Mouse (Mus musculus) forebrain, postnatal 0 days (tissue): ENCODE data around the gene Gsg1. TPM values are rescaled to one million over a fixed set of nuclear protein-coding genes. Genes with fewer than 3 reads are reported as not detected.

Source experiments
- ATAC-seq: fragments of 200-750 bp; cut with Nextera tagmentation; 2 replicates; pipeline ENCODE4 v1.8.0; 2017; ENCODE audit warnings: mild to moderate bottlenecking, moderate library complexity
- DNase-seq: peaks from one replicate; pipeline ENCODE4 v3.0.0-alpha.2; 2015
- H3K27ac ChIP-seq: fragments of 300-500 bp; sonication (generic); 2 replicates; pipeline ENCODE4 v1.5.1; 2014; ENCODE audit warnings: low read depth, mild to moderate bottlenecking, antibody characterized with exemption, low read length, moderate library complexity, mixed read lengths
- H3K27me3 ChIP-seq: fragments of 300-500 bp; sonication (generic); 2 replicates; pipeline ENCODE4 v1.6.1; 2014; ENCODE audit warnings: mild to moderate bottlenecking, low read length, mixed read lengths; ENCODE audit not compliant: insufficient read depth
- H3K36me3 ChIP-seq: fragments of 300-500 bp; sonication (generic); 2 replicates; pipeline ENCODE4 v1.6.1; 2014; ENCODE audit warnings: mild to moderate bottlenecking, moderate library complexity; ENCODE audit not compliant: insufficient read depth
- H3K4me1 ChIP-seq: fragments of 300-500 bp; sonication (generic); 2 replicates; pipeline ENCODE4 v1.6.1; 2014; ENCODE audit warnings: antibody characterized with exemption; ENCODE audit not compliant: insufficient read depth
- H3K4me2 ChIP-seq: fragments of 300-500 bp; sonication (generic); 2 replicates; pipeline ENCODE4 v1.6.1; 2014; ENCODE audit warnings: low read depth, mild to moderate bottlenecking, moderate library complexity
- H3K4me3 ChIP-seq: fragments of 300-500 bp; sonication (generic); 2 replicates; pipeline ENCODE4 v1.5.1; 2014; ENCODE audit warnings: low read depth, low read length, mixed read lengths
- H3K9ac ChIP-seq: fragments of 300-500 bp; sonication (generic); 2 replicates; pipeline ENCODE4 v1.6.1; 2014; ENCODE audit warnings: mild to moderate bottlenecking
- H3K9me3 ChIP-seq: fragments of 300-500 bp; sonication (generic); 2 replicates; pipeline ENCODE4 v1.6.1; 2016; ENCODE audit warnings: low read length
- CTCF ChIP-seq: sonication (generic); IDR thresholded peaks from 2 replicates; pipeline ENCODE4 v1.5.1; 2016; ENCODE audit warnings: antibody characterized with exemption, control low read depth, low read depth
- WGBS: fragments of 180-500 bp; shearing (Covaris S2); extraction: QIAGEN DNeasy Blood & Tissue Kit; methylation state at CpG from one replicate; pipeline ENCODE4 v1.1.7; 2014; 5-methylcytosine and 5-hydroxymethylcytosine counted together
- polyA plus RNA-seq: library from polyadenylated mRNA; unstranded; fragments of >200 nt; fragmentation: Nextera tagmentation; extraction: Ambion mirVana; gene quantifications from 2 replicates; pipeline ENCODE4 v1.2.1, GENCODE M21; 2015
- total RNA-seq: library from RNA; depleted of rRNA; stranded (reverse); fragments of >200 nt; gene quantifications from 2 replicates; pipeline ENCODE4 v1.2.3, GENCODE M21; 2014

Gsg1 gene
- total and polyA plus RNA-seq, 2 experiments from 2014 or later = 0.19 to 0.46 TPM

DNA sequence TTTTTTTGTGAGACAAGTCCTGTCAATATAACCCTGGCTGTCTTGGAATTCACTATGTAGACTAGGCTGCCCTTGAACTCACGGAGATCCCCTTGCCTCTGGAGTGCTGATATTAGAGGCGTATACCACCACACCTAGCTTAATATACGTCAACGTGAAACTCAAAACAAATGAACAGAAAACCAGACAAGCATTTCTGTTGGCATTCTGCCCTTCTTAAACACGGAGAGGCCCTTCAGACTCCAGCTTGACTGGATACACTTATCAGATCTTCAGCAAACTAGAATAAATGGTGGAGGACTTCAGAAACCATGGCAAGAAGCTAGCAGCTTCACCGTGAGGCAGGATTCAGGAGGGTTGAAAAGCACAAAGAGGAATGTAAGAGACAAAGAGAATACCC is 40.0 kb upstream of the Gsg1 start:
- H3K9ac ChIP-seq = no peak overlapping the region
- no peak overlapping the region for H3K27ac ChIP-seq
- H3K36me3 ChIP-seq = no peaks in the 10 kb centered on the region
- no peaks in the 10 kb centered on the region for H3K9me3 ChIP-seq
- H3K4me2 ChIP-seq = no peak overlapping the region
- no peak overlapping the region for H3K4me3 ChIP-seq
- ATAC-seq (no peak), DNase-seq (no peak)
- TF ChIP-seq CTCF = no peak
- no peaks in the 10 kb centered on the region for H3K27me3 ChIP-seq
- H3K4me1 ChIP-seq = peaks cover 8% of the 10 kb centered on the region
- 81% methylated on average over 6 of the region's 6 CpGs for WGBS

DNA sequence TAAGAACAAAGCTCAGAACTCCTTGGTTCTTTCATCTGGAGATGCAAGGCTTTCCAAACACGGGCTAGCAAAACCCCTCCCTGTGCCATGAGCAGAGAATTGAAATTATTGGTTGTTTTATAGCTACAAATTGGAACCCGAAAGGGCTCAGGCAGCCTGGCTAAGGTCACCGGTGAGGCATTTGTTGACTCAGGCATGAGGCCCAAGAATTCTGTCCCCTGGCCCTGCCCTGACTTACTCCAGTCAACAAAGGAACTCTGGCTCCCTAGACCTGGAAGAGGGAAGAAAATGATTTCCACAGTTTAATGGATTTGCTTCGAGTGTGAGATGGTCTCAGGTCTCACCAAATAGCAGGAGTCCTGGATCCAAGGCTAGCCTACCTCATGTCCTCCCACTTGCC is 38.2 kb upstream of the Gsg1 start:
- no peak for TF ChIP-seq CTCF
- WGBS = 77% methylated on average over 4 of the region's 4 CpGs
- no peaks in the 10 kb centered on the region for H3K27me3 ChIP-seq

DNA sequence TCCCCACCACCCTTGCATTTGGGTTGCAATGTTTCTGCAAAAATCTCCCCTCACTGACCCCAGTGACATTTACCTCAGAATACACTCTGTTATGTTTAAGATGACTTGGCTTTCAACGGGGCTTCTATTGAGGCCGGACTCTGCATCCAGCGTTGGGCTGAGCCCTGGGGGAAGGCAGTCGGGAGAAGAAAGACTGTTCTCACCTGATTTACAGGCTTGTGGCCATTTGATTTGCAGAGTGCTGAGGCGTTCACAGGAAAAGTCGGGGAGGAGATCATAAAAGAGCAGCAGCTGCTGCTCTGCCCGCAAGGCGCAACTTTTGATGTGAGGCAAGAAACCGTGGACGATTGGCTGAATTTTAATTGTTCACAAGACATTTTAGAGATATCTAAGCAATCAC is 25.7 kb upstream of the Gsg1 start:
- Histone ChIP-seq H3K27me3 (no peaks in the 10 kb centered on the region), H3K9me3 (no peaks in the 10 kb centered on the region), H3K36me3 (no peaks in the 10 kb centered on the region), H3K9ac (no peak overlapping the region), H3K4me3 (no peak overlapping the region), H3K4me2 (no peak overlapping the region), H3K4me1 (no peaks in the 10 kb centered on the region), H3K27ac (no peak overlapping the region)
- DNase-seq (no peak), ATAC-seq (no peak)
- no peak for TF ChIP-seq CTCF
- WGBS = 52% methylated on average over 10 of the region's 10 CpGs

More for the DNA sequence above, 38.2 kb upstream of the Gsg1 start:
- no peak for DNase-seq
- Histone ChIP-seq H3K4me3 (no peak overlapping the region), H3K9me3 (no peaks in the 10 kb centered on the region), H3K4me2 (no peak overlapping the region), H3K27ac (no peak overlapping the region), H3K9ac (no peak overlapping the region), H3K4me1 (peaks cover 8% of the 10 kb centered on the region), H3K36me3 (no peaks in the 10 kb centered on the region)
- ATAC-seq = no peak

- no peak; the same call in 1 of the 2 replicates for ATAC-seq
- Histone ChIP-seq H3K4me3 (no peak overlapping the region), H3K27me3 (no peaks in the 10 kb centered on the region), H3K4me2 (no peak overlapping the region), H3K9ac (no peak overlapping the region), H3K4me1 (no peaks in the 10 kb centered on the region), H3K27ac (no peak overlapping the region), H3K9me3 (no peaks in the 10 kb centered on the region), H3K36me3 (no peaks in the 10 kb centered on the region)
- WGBS = 57% methylated on average over 5 of the region's 5 CpGs
- TF ChIP-seq CTCF = no peak
- DNase-seq = no peak
Measured at GRCm38 (mm10) chr6:135279286-135279685, 25.1 kb upstream of the Gsg1 start.

DNA sequence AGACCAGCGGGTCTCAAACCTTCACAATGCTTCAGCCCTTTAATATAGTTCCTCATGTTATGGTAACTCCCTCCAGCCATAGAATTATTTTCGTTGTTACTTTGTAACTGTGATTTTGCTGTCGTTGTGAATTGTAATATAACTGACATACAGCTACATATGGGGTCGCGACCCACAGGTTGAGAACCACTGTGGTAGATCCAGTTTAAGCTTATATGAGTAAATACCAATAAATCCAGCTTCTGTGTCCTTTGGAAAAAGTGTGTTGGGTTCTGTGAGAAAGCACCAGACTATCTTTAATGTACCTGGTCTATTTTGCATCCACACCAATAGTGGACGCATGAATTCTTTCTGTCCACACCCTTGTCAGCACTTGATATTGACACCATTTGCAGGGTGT is 24.2 kb upstream of the Gsg1 start:
- H3K4me2 ChIP-seq = no peak overlapping the region
- H3K27me3 ChIP-seq = no peaks in the 10 kb centered on the region
- no peaks in the 10 kb centered on the region for H3K4me1 ChIP-seq
- no peak overlapping the region for H3K9ac ChIP-seq
- H3K27ac ChIP-seq = no peak overlapping the region
- H3K36me3 ChIP-seq = no peaks in the 10 kb centered on the region
- no peaks in the 10 kb centered on the region for H3K9me3 ChIP-seq
- DNase-seq (no peak), ATAC-seq (no peak)
- TF ChIP-seq CTCF = no peak
- no peak overlapping the region for H3K4me3 ChIP-seq
- WGBS = 91% methylated on average over 6 of the region's 6 CpGs

DNA sequence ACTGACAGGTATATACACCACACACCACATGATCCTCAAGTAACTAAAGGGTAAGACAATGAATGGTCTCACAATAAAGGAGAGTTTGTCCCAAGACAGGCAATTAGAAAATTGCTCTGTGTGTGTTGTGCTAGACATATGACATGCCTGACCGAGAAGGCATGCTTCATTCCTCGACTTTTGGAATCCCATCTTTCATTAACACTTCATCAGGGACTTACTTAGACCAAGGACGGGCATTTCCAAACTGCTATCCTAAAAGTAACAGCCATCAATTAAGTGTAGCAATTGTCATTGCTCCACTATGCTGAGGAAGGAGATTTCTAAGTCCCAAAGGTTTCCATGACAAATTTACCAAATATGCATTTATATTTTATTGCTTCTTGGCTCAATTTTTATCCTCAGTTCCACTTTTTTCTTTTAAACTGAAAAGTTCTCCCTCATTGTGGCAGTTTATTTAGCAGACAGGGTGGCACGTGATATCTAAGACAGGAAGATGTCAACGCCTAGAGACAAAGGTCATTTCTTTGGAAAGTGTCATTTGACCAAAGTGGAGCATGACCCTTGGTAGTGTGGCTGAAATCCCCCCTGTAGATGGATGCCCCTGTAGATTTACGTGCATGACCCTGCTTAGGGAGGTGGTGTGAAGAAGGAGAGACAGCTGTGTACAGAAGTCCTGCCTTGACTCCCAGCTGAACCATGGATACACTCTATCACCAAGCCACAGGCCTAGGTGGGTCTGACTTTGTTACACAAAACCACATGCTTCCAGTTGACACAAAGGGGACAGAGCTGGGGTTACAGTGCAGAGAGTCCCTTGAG is 22.5 kb upstream of the Gsg1 start:
- 79% methylated on average over 6 of the region's 6 CpGs for WGBS
- ATAC-seq = no peak
- no peak overlapping the region for H3K4me2 ChIP-seq

DNA sequence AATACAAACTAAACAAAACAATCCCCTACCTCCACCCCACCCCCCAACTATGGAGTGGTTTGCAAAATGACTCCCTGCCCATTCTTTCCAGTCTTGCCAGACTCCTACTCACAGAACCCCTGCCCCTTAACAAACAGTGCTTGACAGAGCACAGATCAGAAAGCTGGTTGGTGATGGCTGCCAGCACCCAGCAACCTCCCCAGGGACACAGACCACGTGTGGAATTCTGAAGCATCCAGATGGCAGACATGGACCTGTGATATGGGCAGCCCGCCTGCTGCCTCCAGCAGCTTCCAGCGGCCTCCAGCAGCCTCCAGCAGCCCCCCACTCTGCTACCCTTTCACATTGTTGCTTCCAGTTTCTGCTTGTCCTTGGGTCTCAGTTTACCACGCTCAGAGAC is 21.1 kb upstream of the Gsg1 start:
- H3K4me3 ChIP-seq = no peak overlapping the region
- H3K27ac ChIP-seq = no peak overlapping the region
- no peaks in the 10 kb centered on the region for H3K36me3 ChIP-seq
- no peak for TF ChIP-seq CTCF
- no peak overlapping the region for H3K9ac ChIP-seq
- H3K9me3 ChIP-seq = no peaks in the 10 kb centered on the region
- H3K4me1 ChIP-seq = no peaks in the 10 kb centered on the region
- H3K27me3 ChIP-seq = no peaks in the 10 kb centered on the region
- ATAC-seq = no peak
- DNase-seq = no peak
- WGBS = 71% methylated on average over 4 of the region's 4 CpGs
- H3K4me2 ChIP-seq = no peak overlapping the region

More for the DNA sequence above, 22.5 kb upstream of the Gsg1 start:
- H3K27me3 ChIP-seq = no peaks in the 10 kb centered on the region
- no peak for DNase-seq
- no peak overlapping the region for H3K9ac ChIP-seq
- no peak overlapping the region for H3K27ac ChIP-seq
- no peaks in the 10 kb centered on the region for H3K9me3 ChIP-seq
- H3K4me1 ChIP-seq = no peaks in the 10 kb centered on the region
- no peaks in the 10 kb centered on the region for H3K36me3 ChIP-seq
- no peak overlapping the region for H3K4me3 ChIP-seq
- TF ChIP-seq CTCF = no peak
